Comparison of ENCODE assay signal across 18 mouse cellular contexts in the genomic region with DNA sequence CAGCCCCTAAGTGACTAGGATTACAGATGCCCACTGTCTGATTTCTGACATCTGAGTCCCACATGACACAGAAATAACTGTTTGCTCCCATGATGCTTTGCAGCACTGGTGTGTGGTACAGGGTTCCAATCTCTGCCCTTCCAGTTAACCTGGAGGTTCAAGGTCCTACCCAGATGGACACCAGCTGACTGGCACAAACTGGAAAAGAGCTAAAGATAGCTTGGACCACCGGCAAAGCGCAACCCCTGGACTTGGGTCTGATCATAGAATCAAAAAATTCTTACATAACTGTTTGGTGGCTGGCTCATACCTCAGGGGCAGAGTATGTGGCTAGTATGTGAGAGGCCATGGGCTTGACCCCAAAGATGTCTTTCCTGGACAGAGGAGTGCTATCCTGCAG.
"Had no signal": no experiment of that assay in that cellular context is flagged by ENCODE, and none has a peak within 500 bp of the region (broad histone marks: within the 10 kb centered on the region; RNA-seq: fewer than 3 reads in every experiment).

No protein-coding gene starts in this region.

- H3K27ac ChIP-seq: midbrain, embryonic 10.5 days; neural tube, embryonic 13.5 days; neural tube, embryonic 15.5 days had no signal

- H3K9me3 ChIP-seq: midbrain, embryonic 10.5 days; neural tube, embryonic 15.5 days had no signal

- H3K36me3 ChIP-seq: midbrain, embryonic 10.5 days; neural tube, embryonic 13.5 days; neural tube, embryonic 15.5 days had no signal

- H3K4me3 ChIP-seq: midbrain, embryonic 10.5 days; myocyte; neural tube, embryonic 13.5 days; neural tube, embryonic 15.5 days had no signal

- DNase-seq: lung, adult 18-20 months; lung, embryonic 14.5 days; lung, postnatal 10 days; lung, postnatal 4 days; midbrain, embryonic 14.5 days; retina, postnatal 1 day; right cerebral cortex, adult 18-20 months; right cerebral cortex, postnatal 25 days; right cerebral cortex, postnatal 4 days; spleen, adult 18-20 months; thymus, adult 18-20 months; thymus, postnatal 14 days; thymus, postnatal 36 days had no signal

- H3K9ac ChIP-seq: lung, embryonic 14.5 days; neural tube, embryonic 13.5 days; neural tube, embryonic 15.5 days had no signal

- H3K4me2 ChIP-seq: lung, embryonic 14.5 days; neural tube, embryonic 13.5 days; neural tube, embryonic 15.5 days had no signal

- ATAC-seq: midbrain, embryonic 16.5 days had no signal

- H3K4me1 ChIP-seq: midbrain, embryonic 10.5 days; neural tube, embryonic 13.5 days; neural tube, embryonic 15.5 days had no signal

- H3K27me3 ChIP-seq: neural tube, embryonic 13.5 days; neural tube, embryonic 15.5 days had no signal
